Mouse (Mus musculus) ES-Bruce4 (cell line): ENCODE results near the gene Gdf1.

Source experiments
- CTCF ChIP-seq: IDR thresholded peaks from one replicate; pipeline ENCODE4 v1.8.1; 2011; ENCODE audit warnings: low read depth, low read length
- EP300 ChIP-seq: IDR thresholded peaks from 2 replicates; pipeline ENCODE4 v1.6.1; 2011; ENCODE audit warnings: low read depth, low read length; ENCODE audit not compliant: insufficient read depth
- POLR2A ChIP-seq: IDR thresholded peaks from one replicate; pipeline ENCODE4 v1.8.1; 2011; ENCODE audit warnings: low read length; ENCODE audit not compliant: insufficient read depth

DNA sequence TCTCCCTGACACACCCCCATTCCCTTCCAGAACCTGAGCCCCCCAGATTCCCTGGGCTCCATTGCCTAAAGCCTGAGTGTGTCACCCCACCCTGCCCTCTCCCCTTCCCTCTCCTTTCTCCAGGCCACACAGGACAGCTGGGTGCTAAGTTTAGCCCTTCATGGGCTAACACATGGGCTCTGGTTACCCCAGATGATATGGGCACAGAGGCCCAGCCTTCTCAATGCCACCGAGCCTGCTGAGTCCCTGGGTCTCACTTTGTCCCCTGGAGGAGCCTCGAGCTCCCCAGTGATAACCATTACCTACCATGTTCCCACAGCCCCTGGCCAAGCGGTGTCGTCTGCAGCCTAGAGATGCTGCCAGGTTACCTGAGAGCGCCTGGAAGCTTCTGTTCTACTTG, 11.7 kb upstream of the Gdf1 start:
- TF ChIP-seq POLR2A = no peak
- no peak for TF ChIP-seq CTCF
- no peak for TF ChIP-seq EP300
